Mouse (Mus musculus) gastrocnemius, postnatal 25 days (tissue): Measurements from ENCODE around the gene Nostrin. TPM values are rescaled to one million over a fixed set of nuclear protein-coding genes. Genes with fewer than 3 reads are reported as not detected.
A peak's percentile ranks its signal among the peaks of the same experiment; 100 is the strongest.

Experiments used
- DNase-seq: peaks from one replicate; pipeline ENCODE4 v3.0.0; 2022
- total RNA-seq, 2 experiments: library from RNA; stranded (reverse); gene quantifications; 1 replicate in 1 of 2; 2 replicates in 1 of 2; pipeline ENCODE4 v1.2.3; 2021

Nostrin gene
- total RNA-seq, 2 experiments from 2014 or later: 1.6 to 1.7 TPM

- DNase-seq: no peak
These were observed 6.0 kb upstream of the Nostrin start for GRCm38 (mm10) chr2:69129425-69130210.

GRCm38 (mm10) chr2:69132046-69132445 lies 3.6 kb upstream of the Nostrin start:
- no peak for DNase-seq

GRCm38 (mm10) chr2:69132488-69133040 lies 3.0 kb upstream of the Nostrin start:
- no peak for DNase-seq

GRCm38 (mm10) chr2:69134186-69134585 lies 1.4 kb upstream of the Nostrin start:
- no peak for DNase-seq

GRCm38 (mm10) chr2:69134937-69135336 lies 663 bp upstream of the Nostrin start:
- no peak for DNase-seq

- DNase-seq: no peak
These were observed 1.9 kb downstream of the Nostrin start for GRCm38 (mm10) chr2:69137406-69138084.

GRCm38 (mm10) chr2:69138759-69139158 lies 3.2 kb downstream of the Nostrin start:
- no peak for DNase-seq

- no peak for DNase-seq
These were observed 4.6 kb downstream of the Nostrin start for GRCm38 (mm10) chr2:69140215-69140614.

GRCm38 (mm10) chr2:69140816-69141215 lies 5.2 kb downstream of the Nostrin start:
- DNase-seq: no peak

- no peak for DNase-seq
These were observed 13.1 kb downstream of the Nostrin start for GRCm38 (mm10) chr2:69148691-69149090.

- no peak for DNase-seq
These were observed 13.6 kb downstream of the Nostrin start for GRCm38 (mm10) chr2:69149154-69149553.

GRCm38 (mm10) chr2:69150841-69151240 lies 15.2 kb downstream of the Nostrin start:
- no peak for DNase-seq

GRCm38 (mm10) chr2:69155861-69156260 lies 20.3 kb downstream of the Nostrin start:
- DNase-seq: peak; percentile 7

GRCm38 (mm10) chr2:69156283-69156682 lies 20.7 kb downstream of the Nostrin start:
- DNase-seq: no peak

GRCm38 (mm10) chr2:69158907-69159306 lies 23.3 kb downstream of the Nostrin start:
- DNase-seq: no peak

- DNase-seq: no peak
These were observed 34.9 kb downstream of the Nostrin start for GRCm38 (mm10) chr2:69170395-69171077.

- no peak for DNase-seq
These were observed 39.7 kb downstream of the Nostrin start for GRCm38 (mm10) chr2:69175296-69175695.

GRCm38 (mm10) chr2:69179721-69180120 lies 44.1 kb downstream of the Nostrin start:
- no peak for DNase-seq

GRCm38 (mm10) chr2:69187990-69188389 lies 52.4 kb downstream of the Nostrin start:
- no peak for DNase-seq

- no peak for DNase-seq
These were observed 53.1 kb downstream of the Nostrin start for GRCm38 (mm10) chr2:69188732-69189131.

GRCm38 (mm10) chr2:69189222-69189621 lies 53.6 kb downstream of the Nostrin start:
- no peak for DNase-seq

- no peak for DNase-seq
These were observed 55.5 kb downstream of the Nostrin start for GRCm38 (mm10) chr2:69191059-69191458.

GRCm38 (mm10) chr2:69193555-69193954 lies 58.0 kb downstream of the Nostrin start:
- no peak for DNase-seq
